Mouse (Mus musculus) cortical plate, adult 2 months (tissue): Measurements from ENCODE around the gene Ezh2. TPM values are rescaled to one million over a fixed set of nuclear protein-coding genes. Genes with fewer than 3 reads are reported as not detected.

Source experiments
- H3K27ac ChIP-seq: fragments of 200-500 bp; 2 replicates; pipeline ENCODE4 v1.5.1; 2012; ENCODE audit warnings: low read length, control low read depth, inconsistent platforms; ENCODE audit not compliant: insufficient read depth
- H3K4me1 ChIP-seq: fragments of 200-500 bp; 2 replicates; pipeline ENCODE4 v1.6.1; 2011; ENCODE audit warnings: low read length; ENCODE audit not compliant: control insufficient read depth, insufficient read depth
- H3K4me3 ChIP-seq: fragments of 200-500 bp; 2 replicates; pipeline ENCODE4 v1.5.1; 2011; ENCODE audit warnings: mild to moderate bottlenecking, low read length, control low read depth; ENCODE audit not compliant: insufficient read depth
- CTCF ChIP-seq: fragments of 200-500 bp; IDR thresholded peaks from 2 replicates; pipeline ENCODE4 v1.5.1; 2011; ENCODE audit warnings: mild to moderate bottlenecking, control low read depth, low read length; ENCODE audit not compliant: insufficient read depth; ENCODE audit errors: extremely low read depth
- POLR2A ChIP-seq: fragments of 200-500 bp; IDR thresholded peaks from 2 replicates; pipeline ENCODE4 v1.6.1; 2011; ENCODE audit warnings: mild to moderate bottlenecking, low read length, control low read depth; ENCODE audit not compliant: insufficient read depth; ENCODE audit errors: extremely low read depth
- polyA plus RNA-seq: library from polyadenylated mRNA; depleted of rRNA; stranded (reverse); fragments of >200 nt; gene quantifications from 2 replicates; pipeline ENCODE4 v1.2.3, GENCODE M21; 2012

Ezh2 gene
- polyA plus RNA-seq, 1 experiment = 16.3 TPM

- TF ChIP-seq CTCF (no peak), POLR2A (no peak)
- H3K4me3 ChIP-seq = no peak overlapping the region
- no peak overlapping the region for H3K27ac ChIP-seq
- no peaks in the 10 kb centered on the region for H3K4me1 ChIP-seq
Measured at GRCm38 (mm10) chr6:47559287-47559686, 35.9 kb downstream of the Ezh2 start.

GRCm38 (mm10) chr6:47552280-47552679 is 42.9 kb downstream of the Ezh2 start:
- no peak overlapping the region for H3K4me3 ChIP-seq
- H3K27ac ChIP-seq = no peak overlapping the region
- no peak for TF ChIP-seq POLR2A
- no peak for TF ChIP-seq CTCF
- no peaks in the 10 kb centered on the region for H3K4me1 ChIP-seq

DNA sequence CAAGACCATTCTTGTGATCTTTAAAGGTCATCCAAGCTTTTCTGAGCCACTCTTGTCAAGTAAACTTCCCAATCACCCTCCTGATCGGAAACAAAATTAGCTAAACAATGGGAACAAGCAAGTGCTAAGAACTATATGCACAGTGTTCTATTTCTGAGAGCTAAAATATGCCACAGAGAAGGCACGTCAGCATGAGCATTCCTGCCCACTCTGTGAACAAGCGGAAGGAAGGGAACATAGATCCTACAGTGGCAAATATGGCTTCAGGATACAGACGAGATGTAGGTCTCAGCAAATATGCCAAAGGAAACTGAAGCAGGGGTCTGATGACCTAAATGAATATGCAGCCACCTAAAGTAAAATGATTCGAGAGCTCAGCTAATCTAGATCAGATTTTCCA is 59.8 kb downstream of the Ezh2 start:
- TF ChIP-seq CTCF = no peak
- TF ChIP-seq POLR2A = no peak
- Histone ChIP-seq H3K27ac (no peak overlapping the region), H3K4me3 (no peak overlapping the region), H3K4me1 (no peaks in the 10 kb centered on the region)

GRCm38 (mm10) chr6:47532547-47532946 is 62.6 kb downstream of the Ezh2 start:
- TF ChIP-seq CTCF (no peak), POLR2A (no peak)
- Histone ChIP-seq H3K4me1 (no peaks in the 10 kb centered on the region), H3K4me3 (no peak overlapping the region), H3K27ac (no peak overlapping the region)

- H3K4me3 ChIP-seq = no peak overlapping the region
- no peak overlapping the region for H3K27ac ChIP-seq
- no peak for TF ChIP-seq CTCF
- no peak for TF ChIP-seq POLR2A
- no peaks in the 10 kb centered on the region for H3K4me1 ChIP-seq
Measured at GRCm38 (mm10) chr6:47527655-47528054, 67.5 kb downstream of the Ezh2 start.

DNA sequence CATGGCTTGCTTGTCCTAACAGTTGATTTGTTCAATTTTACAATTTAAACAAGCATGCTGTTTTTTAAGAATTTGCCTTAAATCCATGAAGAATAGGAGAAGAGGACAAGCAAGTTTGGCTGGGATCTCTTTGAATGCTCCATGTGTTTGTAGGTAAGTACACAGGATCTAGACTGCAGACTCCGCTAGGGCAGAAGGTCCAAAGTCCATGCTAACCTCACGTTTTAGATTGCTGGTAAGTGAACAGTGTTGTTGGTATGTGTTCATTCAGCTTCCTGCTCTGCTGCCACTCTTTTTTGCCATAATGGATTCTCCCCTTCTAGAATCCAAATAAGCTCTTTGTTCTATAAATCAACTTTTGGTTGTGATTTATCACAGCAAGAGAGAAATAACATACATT is 68.0 kb downstream of the Ezh2 start:
- H3K4me1 ChIP-seq = no peaks in the 10 kb centered on the region
- H3K4me3 ChIP-seq = no peak overlapping the region
- TF ChIP-seq POLR2A (no peak), CTCF (no peak)
- H3K27ac ChIP-seq = no peak overlapping the region

GRCm38 (mm10) chr6:47526446-47526845 is 68.7 kb downstream of the Ezh2 start:
- no peak overlapping the region for H3K4me3 ChIP-seq
- H3K27ac ChIP-seq = no peak overlapping the region
- no peaks in the 10 kb centered on the region for H3K4me1 ChIP-seq
- no peak for TF ChIP-seq CTCF
- no peak for TF ChIP-seq POLR2A

DNA sequence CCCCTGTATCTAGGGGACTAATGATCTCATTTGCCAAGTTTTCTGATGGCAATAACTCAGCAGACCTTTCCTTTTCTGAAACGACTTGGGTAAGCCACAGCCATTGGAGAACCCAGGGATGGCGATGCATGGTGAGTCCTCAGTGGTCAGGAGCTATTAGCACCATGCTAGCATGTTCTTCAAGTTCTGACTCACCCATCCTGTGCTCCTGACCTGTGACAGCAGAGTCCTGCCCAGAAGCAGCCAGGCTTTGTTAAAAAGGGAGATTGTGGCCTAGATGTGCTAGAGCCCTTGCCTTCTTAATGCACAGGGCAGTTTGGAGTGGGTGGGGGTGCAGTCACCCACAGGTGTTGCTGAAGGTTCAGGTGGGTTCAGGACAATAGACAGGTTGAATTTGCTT is 70.1 kb downstream of the Ezh2 start:
- H3K27ac ChIP-seq = no peak overlapping the region
- H3K4me1 ChIP-seq = no peaks in the 10 kb centered on the region
- TF ChIP-seq POLR2A = no peak
- TF ChIP-seq CTCF = no peak
- H3K4me3 ChIP-seq = no peak overlapping the region

DNA sequence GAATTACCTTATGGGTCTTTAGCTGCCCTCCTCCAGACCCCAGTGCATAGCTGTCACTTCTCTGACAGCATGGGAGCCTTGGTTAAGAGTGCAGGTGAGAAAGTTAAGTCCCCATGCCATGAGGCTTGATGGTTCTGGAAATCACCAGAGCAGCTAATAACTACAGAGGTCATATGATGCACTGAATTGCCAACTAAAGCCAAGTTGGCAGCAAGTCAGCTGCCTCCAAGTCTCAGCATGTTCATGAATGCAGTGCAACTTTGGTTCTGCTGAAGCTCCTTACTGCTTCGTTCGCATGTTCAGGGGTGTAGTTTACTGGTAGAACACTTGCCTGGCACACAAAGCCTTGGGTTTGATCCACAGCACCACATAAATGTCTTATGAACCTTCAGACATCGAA is 72.7 kb downstream of the Ezh2 start:
- no peaks in the 10 kb centered on the region for H3K4me1 ChIP-seq
- no peak overlapping the region for H3K4me3 ChIP-seq
- TF ChIP-seq POLR2A (no peak), CTCF (no peak)
- no peak overlapping the region for H3K27ac ChIP-seq

DNA sequence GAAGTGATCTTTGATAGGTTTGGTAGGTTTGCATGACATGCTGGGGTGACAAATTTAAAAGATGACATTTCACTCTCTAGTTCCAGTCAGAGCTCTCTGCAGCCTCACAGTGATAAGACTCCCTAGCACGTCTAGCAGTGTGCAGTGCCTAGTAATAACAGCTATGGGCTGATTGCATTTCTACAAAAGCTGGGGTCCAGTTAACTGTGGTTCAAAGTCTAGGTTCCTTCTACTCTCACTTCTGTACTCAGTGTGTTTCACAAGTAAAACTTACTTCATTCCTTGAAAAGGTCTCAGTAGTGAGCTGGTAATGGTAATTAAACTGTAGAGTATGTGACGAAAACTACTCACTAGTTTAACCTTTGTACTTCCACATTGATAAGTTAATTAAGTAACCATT is 75.1 kb downstream of the Ezh2 start:
- H3K4me3 ChIP-seq = no peak overlapping the region
- TF ChIP-seq CTCF = no peak
- TF ChIP-seq POLR2A = no peak
- no peak overlapping the region for H3K27ac ChIP-seq
- H3K4me1 ChIP-seq = no peaks in the 10 kb centered on the region

DNA sequence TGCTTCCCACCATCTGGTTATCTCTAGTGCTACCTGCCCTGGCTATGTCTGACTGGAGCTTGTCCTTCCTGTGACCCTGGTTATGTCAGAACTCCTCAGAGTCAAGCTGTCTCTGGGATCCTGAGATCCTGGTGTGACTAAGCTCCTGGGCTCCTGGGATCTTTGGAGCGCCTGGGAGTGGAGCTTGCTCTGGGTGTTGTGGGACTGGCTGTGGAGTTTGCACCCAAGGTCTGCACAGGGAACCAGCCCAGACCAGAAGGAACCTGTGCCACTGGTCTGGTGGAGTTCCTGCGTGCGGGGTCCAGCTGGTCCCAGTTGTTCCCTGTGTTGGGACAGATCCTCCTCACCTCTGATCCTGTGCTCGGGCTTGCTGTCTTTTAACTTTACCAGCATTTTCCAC is 100.6 kb downstream of the Ezh2 start:
- H3K4me3 ChIP-seq = no peak overlapping the region
- TF ChIP-seq CTCF (no peak), POLR2A (no peak)
- H3K27ac ChIP-seq = no peak overlapping the region
- H3K4me1 ChIP-seq = no peaks in the 10 kb centered on the region
